8 mouse cellular contexts compared by ENCODE assay signal in genomic region chr5:73337961-73338831, GRCm38 (mm10). TPM values are rescaled to one million over a fixed set of nuclear protein-coding genes. Genes with fewer than 3 reads are reported as not detected.
DNase-seq lines count a peak whose midpoint lies in the region; ATAC-seq and TF ChIP-seq lines count a peak whose summit lies in the region.

No protein-coding gene starts in this region.

- ATAC-seq in erythroblast, adult 5-6 weeks (replicated peaks; ENCODE audit: low FRiP score, poor library complexity, severe bottlenecking), result no peak
- ATAC-seq in cerebellum, adult (ENCODE audit: insufficient number of reproducible peaks, low FRiP score, low TSS enrichment), result peak; percentile 54
- peak; percentile 80 for ATAC-seq in forebrain, embryonic 14.5 days
- peak; percentile 75 for ATAC-seq in megakaryocyte progenitor cell, adult 5-6 weeks (replicated peaks; ENCODE audit: poor library complexity)

- peak; percentile 61 for DNase-seq in forebrain, embryonic 14.5 days (ENCODE audit: low spot score)
- DNase-seq in hindbrain, embryonic 10.5 days (ENCODE audit: low spot score), result peak; percentile 51
- peak; percentile 77 to 84 for DNase-seq in left cerebral cortex, postnatal 14 days (ENCODE audit: low spot score in 2 of 2)

- intact Hi-C loops in left cerebral cortex, postnatal 14 days (cut with DNase I), result loop anchor here (5.0 kb wide), 1 partner anchor 44 kb away; no protein-coding TSS in a partner anchor

- H3K27me3 ChIP-seq in erythroblast, embryonic 14.5 days (ENCODE audit: control insufficient read depth), result peaks cover 52% of the 10 kb centered on the region
- no peaks in the 10 kb centered on the region for H3K27me3 ChIP-seq in forebrain, embryonic 14.5 days (replicated peaks; ENCODE audit: control insufficient read depth, insufficient read depth, low read length)
- peaks cover 13% of the 10 kb centered on the region for H3K27me3 ChIP-seq in hindbrain, embryonic 10.5 days (ENCODE audit: insufficient read depth, poor library complexity, severe bottlenecking)
- no peaks in the 10 kb centered on the region for H3K27me3 ChIP-seq in small intestine, adult 2 months (ENCODE audit: control insufficient read depth, insufficient read depth, low read length)

- H3K27ac ChIP-seq in forebrain, embryonic 14.5 days (ENCODE audit: low read depth, low read length), result peak overlapping the region; percentile 55; the same call in 1 of the 2 replicates
- H3K27ac ChIP-seq in hindbrain, embryonic 10.5 days, result peak overlapping the region; percentile 88
- H3K27ac ChIP-seq in small intestine, adult 2 months (ENCODE audit: insufficient read depth, low read depth, low read length), result peak overlapping the region; percentile 70

- peak overlapping the region; percentile 60 for H3K4me3 ChIP-seq in erythroblast, embryonic 14.5 days (replicated peaks)
- H3K4me3 ChIP-seq in forebrain, embryonic 14.5 days (ENCODE audit: low read depth, low read length), result peak overlapping the region; percentile 54
- H3K4me3 ChIP-seq in hindbrain, embryonic 10.5 days, result peak overlapping the region; percentile 74
- H3K4me3 ChIP-seq in small intestine, adult 2 months (ENCODE audit: low read depth, low read length), result peak overlapping the region; percentile 69

- H3K9me3 ChIP-seq in erythroblast, embryonic 14.5 days (ENCODE audit: control insufficient read depth, low read length), result peaks cover 2% of the 10 kb centered on the region; the same call in 1 of the 2 replicates
- H3K9me3 ChIP-seq in forebrain, embryonic 14.5 days (replicated peaks; ENCODE audit: control insufficient read depth, low read length), result no peaks in the 10 kb centered on the region
- no peaks in the 10 kb centered on the region for H3K9me3 ChIP-seq in hindbrain, embryonic 10.5 days

- no peaks in the 10 kb centered on the region for H3K36me3 ChIP-seq in erythroblast, embryonic 14.5 days (ENCODE audit: control insufficient read depth)
- no peaks in the 10 kb centered on the region for H3K36me3 ChIP-seq in forebrain, embryonic 14.5 days (ENCODE audit: control insufficient read depth, insufficient read depth, low read length)
- H3K36me3 ChIP-seq in hindbrain, embryonic 10.5 days, result no peaks in the 10 kb centered on the region
- H3K36me3 ChIP-seq in small intestine, adult 2 months (ENCODE audit: control insufficient read depth, insufficient read depth, low read length), result peaks cover 3% of the 10 kb centered on the region; the same call in 1 of the 2 replicates

- 3% methylated on average over 34 of the region's 41 CpGs for WGBS in forebrain, embryonic 14.5 days
- 3% methylated on average over 41 of the region's 41 CpGs for WGBS in hindbrain, embryonic 10.5 days
- 2% methylated on average over 41 of the region's 41 CpGs for WGBS in small intestine, adult 2 months

- H3K4me2 ChIP-seq in forebrain, embryonic 14.5 days (ENCODE audit: low read length), result peak overlapping the region; percentile 76

- H3K4me1 ChIP-seq in erythroblast, embryonic 14.5 days (ENCODE audit: control insufficient read depth), result peaks cover 25% of the 10 kb centered on the region
- H3K4me1 ChIP-seq in forebrain, embryonic 14.5 days (ENCODE audit: control insufficient read depth, insufficient read depth, low read length), result 0 out of 2 replicates have a peak, but pooled peaks cover 2% of the 10 kb centered on the region
- peaks cover 9% of the 10 kb centered on the region for H3K4me1 ChIP-seq in hindbrain, embryonic 10.5 days (replicated peaks)
- peaks cover 16% of the 10 kb centered on the region for H3K4me1 ChIP-seq in small intestine, adult 2 months (ENCODE audit: control insufficient read depth, insufficient read depth, insufficient read length, low read length)

- H3K9ac ChIP-seq in forebrain, embryonic 14.5 days (ENCODE audit: low read length), result peak overlapping the region; percentile 73

- no peak for TF ChIP-seq POLR2A in small intestine, adult 2 months (IDR thresholded peaks at IDR 0.05; ENCODE audit: low read depth, low read length)

- no peak for TF ChIP-seq CTCF in small intestine, adult 2 months (IDR thresholded peaks at IDR 0.05; ENCODE audit: extremely low read depth, insufficient read length, insufficient replicate concordance, low read depth, low read length)

RNA-seq across cellular contexts. Expression of gene Ociad2, which starts 2.6 kb away (rescaled TPM):
- polyA plus RNA-seq in erythroblast, embryonic 14.5 days (2012), result not detected in 2 replicates
- total RNA-seq in erythroblast, adult 5-6 weeks (2015; ENCODE audit: low replicate concordance), result not detected in 2 replicates
- total RNA-seq in erythroblast, adult 5-6 weeks (2017; ENCODE audit: low replicate concordance), result not detected in 2 replicates
- 14.5 and 20.3 TPM in 2 replicates for polyA plus RNA-seq in forebrain, embryonic 14.5 days (2014; fragmentation: Nextera tagmentation; extraction: Ambion mirVana)
- 9.3 and 9.4 TPM in 2 replicates for polyA plus RNA-seq in hindbrain, embryonic 10.5 days (2016; fragmentation: Nextera tagmentation; extraction: Ambion mirVana)
- 100 to 1,000 TPM in 1 of 2 experiments, 10 to 100 TPM in 1; 88.3 to 110 TPM for total RNA-seq in left cerebral cortex, postnatal 14 days (2021)
- total RNA-seq in megakaryocyte progenitor cell, adult 5-6 weeks (2015), result 4.7 and 6.9 TPM in 2 replicates
- total RNA-seq in megakaryocyte progenitor cell, adult 5-6 weeks (2017), result 5.5 and 7.9 TPM in 2 replicates
- polyA plus RNA-seq in small intestine, adult 2 months (2012; rRNA removed), result 10.6 and 12.7 TPM in 2 replicates

RNA-seq across cellular contexts. Expression of gene Ociad1, which starts 45.6 kb away (rescaled TPM):
- polyA plus RNA-seq in erythroblast, embryonic 14.5 days (2012), result 8.0 and 11.4 TPM in 2 replicates
- 69.2 and 94.7 TPM in 2 replicates for total RNA-seq in erythroblast, adult 5-6 weeks (2015; ENCODE audit: low replicate concordance)
- total RNA-seq in erythroblast, adult 5-6 weeks (2017; ENCODE audit: low replicate concordance), result 103 and 137 TPM in 2 replicates
- polyA plus RNA-seq in forebrain, embryonic 14.5 days (2014; fragmentation: Nextera tagmentation; extraction: Ambion mirVana), result 196 and 211 TPM in 2 replicates
- 151 and 227 TPM in 2 replicates for polyA plus RNA-seq in hindbrain, embryonic 10.5 days (2016; fragmentation: Nextera tagmentation; extraction: Ambion mirVana)
- 100 to 1,000 TPM; 389 to 400 TPM for total RNA-seq in left cerebral cortex, postnatal 14 days (2021)
- 239 and 256 TPM in 2 replicates for total RNA-seq in megakaryocyte progenitor cell, adult 5-6 weeks (2015)
- total RNA-seq in megakaryocyte progenitor cell, adult 5-6 weeks (2017), result 218 and 231 TPM in 2 replicates
- polyA plus RNA-seq in small intestine, adult 2 months (2012; rRNA removed), result 14.8 and 16.0 TPM in 2 replicates

Comparison
In these comparisons a context has a peak if more than half of its experiments do, and no peak if none do; other contexts are left out.
1. RNA of gene Ociad2, which starts 2.6 kb away (polyA plus RNA-seq): 14.5 to 20.3 TPM in forebrain, embryonic 14.5 days, 10.6 to 12.7 TPM in small intestine, adult 2 months and 9.3 to 9.4 TPM in hindbrain, embryonic 10.5 days; not detected in erythroblast, embryonic 14.5 days; every median in the first group is over 10 times any median in the second.
2. Peak in every context shown above with its lines, with median percentiles within 50 percentile points of each other: H3K4me3 ChIP-seq, DNase-seq and H3K27ac ChIP-seq.